Mouse (Mus musculus): ENCODE data around the gene Tox3. TPM values are rescaled to one million over a fixed set of nuclear protein-coding genes. Genes with fewer than 3 reads are reported as not detected.

The Tox3 gene
- total and polyA plus RNA-seq, 2 experiments from 2014 or later, result 31.0 to 46.1 TPM

- ATAC-seq (ENCODE audit: low FRiP score), result peak; percentile 41; the same call in 1 of the 2 replicates
- no peak for DNase-seq (ENCODE audit: low spot score)
- H3K36me3 ChIP-seq (ENCODE audit: insufficient read depth, low read length), result no peaks in the 10 kb centered on the region
- no peak for TF ChIP-seq CTCF (IDR thresholded peaks at IDR 0.05)
- no peak overlapping the region for H3K4me2 ChIP-seq (ENCODE audit: low read depth, low read length, poor library complexity, severe bottlenecking)
- H3K27ac ChIP-seq (ENCODE audit: low read depth, low read length), result peak overlapping the region; percentile 53
- H3K4me3 ChIP-seq (ENCODE audit: low read depth, low read length), result no peak overlapping the region
- 35% methylated on average over 8 of the region's 8 CpGs for WGBS
- H3K4me1 ChIP-seq (ENCODE audit: insufficient read depth, low read length), result peaks cover 4% of the 10 kb centered on the region; the same call in 1 of the 2 replicates
- no peak overlapping the region for H3K9ac ChIP-seq (replicated peaks; ENCODE audit: low read length, poor library complexity, severe bottlenecking)
- H3K27me3 ChIP-seq (ENCODE audit: insufficient read depth, low read length), result no peaks in the 10 kb centered on the region
- no peaks in the 10 kb centered on the region for H3K9me3 ChIP-seq (ENCODE audit: low read length)
Observed at GRCm38 (mm10) chr8:90266239-90266638, 81.9 kb downstream of the Tox3 start.

- 33% methylated on average over 11 of the region's 11 CpGs for WGBS
- TF ChIP-seq CTCF (IDR thresholded peaks at IDR 0.05), result no peak
- DNase-seq (ENCODE audit: low spot score) (peak; percentile 52), ATAC-seq (ENCODE audit: low FRiP score) (no peak)
- Histone ChIP-seq H3K27me3 (ENCODE audit: insufficient read depth, low read length) (no peaks in the 10 kb centered on the region), H3K4me2 (ENCODE audit: low read depth, low read length, poor library complexity, severe bottlenecking) (no peak overlapping the region), H3K9ac (replicated peaks; ENCODE audit: low read length, poor library complexity, severe bottlenecking) (no peak overlapping the region), H3K4me1 (ENCODE audit: insufficient read depth, low read length) (no peaks in the 10 kb centered on the region), H3K27ac (ENCODE audit: low read depth, low read length) (peak overlapping the region; percentile 43; the same call in 1 of the 2 replicates), H3K4me3 (ENCODE audit: low read depth, low read length) (no peak overlapping the region), H3K9me3 (ENCODE audit: low read length) (no peaks in the 10 kb centered on the region), H3K36me3 (ENCODE audit: insufficient read depth, low read length) (no peaks in the 10 kb centered on the region; the same call in 1 of the 2 replicates)
Observed at GRCm38 (mm10) chr8:90254158-90254867, 93.8 kb downstream of the Tox3 start.

GRCm38 (mm10) chr8:90246357-90246756 is 101.8 kb downstream of the Tox3 start:
- no peak for TF ChIP-seq CTCF (IDR thresholded peaks at IDR 0.05)
- peaks cover 8% of the 10 kb centered on the region for H3K36me3 ChIP-seq (ENCODE audit: insufficient read depth, low read length)
- no peak overlapping the region for H3K4me2 ChIP-seq (ENCODE audit: low read depth, low read length, poor library complexity, severe bottlenecking)
- no peak overlapping the region for H3K9ac ChIP-seq (replicated peaks; ENCODE audit: low read length, poor library complexity, severe bottlenecking)
- DNase-seq (ENCODE audit: low spot score) (peak; percentile 44), ATAC-seq (ENCODE audit: low FRiP score) (no peak)
- H3K4me3 ChIP-seq (ENCODE audit: low read depth, low read length), result no peak overlapping the region
- 36% methylated on average over 8 of the region's 8 CpGs for WGBS
- H3K9me3 ChIP-seq (ENCODE audit: low read length), result no peaks in the 10 kb centered on the region
- no peak overlapping the region for H3K27ac ChIP-seq (ENCODE audit: low read depth, low read length)
- no peaks in the 10 kb centered on the region for H3K27me3 ChIP-seq (ENCODE audit: insufficient read depth, low read length)
- H3K4me1 ChIP-seq (ENCODE audit: insufficient read depth, low read length), result no peaks in the 10 kb centered on the region; the same call in 1 of the 2 replicates

- Histone ChIP-seq H3K4me3 (ENCODE audit: low read depth, low read length) (no peak overlapping the region), H3K36me3 (ENCODE audit: insufficient read depth, low read length) (peaks cover 8% of the 10 kb centered on the region), H3K4me2 (ENCODE audit: low read depth, low read length, poor library complexity, severe bottlenecking) (no peak overlapping the region), H3K9ac (replicated peaks; ENCODE audit: low read length, poor library complexity, severe bottlenecking) (no peak overlapping the region), H3K4me1 (ENCODE audit: insufficient read depth, low read length) (no peaks in the 10 kb centered on the region; the same call in 1 of the 2 replicates), H3K9me3 (ENCODE audit: low read length) (no peaks in the 10 kb centered on the region), H3K27me3 (ENCODE audit: insufficient read depth, low read length) (no peaks in the 10 kb centered on the region), H3K27ac (ENCODE audit: low read depth, low read length) (no peak overlapping the region)
- no peak for TF ChIP-seq CTCF (IDR thresholded peaks at IDR 0.05)
- DNase-seq (ENCODE audit: low spot score) (peak; percentile 45), ATAC-seq (ENCODE audit: low FRiP score) (no peak)
- 34% methylated on average over 3 of the region's 3 CpGs for WGBS
Observed at GRCm38 (mm10) chr8:90245828-90246227, 102.3 kb downstream of the Tox3 start.

GRCm38 (mm10) chr8:90245187-90245586 is 103.0 kb downstream of the Tox3 start:
- ATAC-seq (ENCODE audit: low FRiP score), result no peak
- Histone ChIP-seq H3K4me1 (ENCODE audit: insufficient read depth, low read length) (no peaks in the 10 kb centered on the region; the same call in 1 of the 2 replicates), H3K4me3 (ENCODE audit: low read depth, low read length) (no peak overlapping the region), H3K36me3 (ENCODE audit: insufficient read depth, low read length) (peaks cover 8% of the 10 kb centered on the region), H3K4me2 (ENCODE audit: low read depth, low read length, poor library complexity, severe bottlenecking) (no peak overlapping the region), H3K27me3 (ENCODE audit: insufficient read depth, low read length) (no peaks in the 10 kb centered on the region), H3K9me3 (ENCODE audit: low read length) (no peaks in the 10 kb centered on the region), H3K9ac (replicated peaks; ENCODE audit: low read length, poor library complexity, severe bottlenecking) (no peak overlapping the region), H3K27ac (ENCODE audit: low read depth, low read length) (0 out of 2 replicates have a peak overlapping the region, but pooled peaks have one; percentile 3)
- DNase-seq (ENCODE audit: low spot score), result no peak
- no peak for TF ChIP-seq CTCF (IDR thresholded peaks at IDR 0.05)
- WGBS, result 39% methylated on average over 5 of the region's 5 CpGs

- DNase-seq (ENCODE audit: low spot score) (peak; percentile 92), ATAC-seq (ENCODE audit: low FRiP score) (peak; percentile 71)
- Histone ChIP-seq H3K9me3 (ENCODE audit: low read length) (no peaks in the 10 kb centered on the region), H3K4me1 (ENCODE audit: insufficient read depth, low read length) (no peaks in the 10 kb centered on the region; the same call in 1 of the 2 replicates), H3K27ac (ENCODE audit: low read depth, low read length) (0 out of 2 replicates have a peak overlapping the region, but pooled peaks have one; percentile 3), H3K27me3 (ENCODE audit: insufficient read depth, low read length) (no peaks in the 10 kb centered on the region), H3K4me3 (ENCODE audit: low read depth, low read length) (no peak overlapping the region), H3K9ac (replicated peaks; ENCODE audit: low read length, poor library complexity, severe bottlenecking) (no peak overlapping the region), H3K36me3 (ENCODE audit: insufficient read depth, low read length) (peaks cover 8% of the 10 kb centered on the region), H3K4me2 (ENCODE audit: low read depth, low read length, poor library complexity, severe bottlenecking) (no peak overlapping the region)
- WGBS, result 30% methylated on average over 10 of the region's 10 CpGs
- peak; percentile 51 for TF ChIP-seq CTCF (IDR thresholded peaks at IDR 0.05)
Observed at GRCm38 (mm10) chr8:90244458-90245145, 103.5 kb downstream of the Tox3 start.
